Mouse (Mus musculus) hindbrain, embryonic 12.5 days (tissue): ENCODE results near the gene Olfr523. TPM values are rescaled to one million over a fixed set of nuclear protein-coding genes. Genes with fewer than 3 reads are reported as not detected.

ENCODE experiments used
- ATAC-seq: fragments of 200-750 bp; cut with Nextera tagmentation; 2 replicates; pipeline ENCODE4 v1.8.0; 2017; ENCODE audit warnings: moderate TSS enrichment; ENCODE audit not compliant: low FRiP score
- H3K27ac ChIP-seq: fragments of 300-500 bp; sonication (generic); 2 replicates; pipeline ENCODE4 v1.5.1; 2016; ENCODE audit warnings: mild to moderate bottlenecking
- H3K27me3 ChIP-seq: fragments of 300-500 bp; sonication (generic); 2 replicates; pipeline ENCODE4 v1.6.1; 2016; ENCODE audit warnings: mild to moderate bottlenecking
- H3K36me3 ChIP-seq: fragments of 300-500 bp; sonication (generic); 2 replicates; pipeline ENCODE4 v1.6.1; 2016; ENCODE audit warnings: mild to moderate bottlenecking
- H3K4me1 ChIP-seq: fragments of 300-500 bp; sonication (generic); 2 replicates; pipeline ENCODE4 v1.6.1; 2016
- H3K4me2 ChIP-seq: fragments of 300-500 bp; sonication (generic); replicated peaks from 2 replicates; pipeline ENCODE4 v1.6.1; 2016; ENCODE audit warnings: mild to moderate bottlenecking
- H3K4me3 ChIP-seq: fragments of 300-500 bp; sonication (generic); 2 replicates; pipeline ENCODE4 v1.5.1; 2016; ENCODE audit warnings: mild to moderate bottlenecking
- H3K9ac ChIP-seq: fragments of 300-500 bp; sonication (generic); 2 replicates; pipeline ENCODE4 v1.6.1; 2016; ENCODE audit warnings: mild to moderate bottlenecking, moderate library complexity
- H3K9me3 ChIP-seq: fragments of 300-500 bp; sonication (generic); replicated peaks from 2 replicates; pipeline ENCODE4 v1.6.1; 2016; ENCODE audit warnings: mild to moderate bottlenecking
- WGBS: fragments of 180-500 bp; shearing (Covaris S2); methylation state at CpG from one replicate; pipeline ENCODE4 v1.1.7; 2016; 5-methylcytosine and 5-hydroxymethylcytosine counted together
- polyA plus RNA-seq: library from polyadenylated mRNA; unstranded; fragments of >200 nt; fragmentation: Nextera tagmentation; extraction: Ambion mirVana; gene quantifications from 2 replicates; pipeline ENCODE4 v1.2.1, GENCODE M21; 2016

The Olfr523 gene
- polyA plus RNA-seq, 1 experiment from 2014 or later = not detected

DNA sequence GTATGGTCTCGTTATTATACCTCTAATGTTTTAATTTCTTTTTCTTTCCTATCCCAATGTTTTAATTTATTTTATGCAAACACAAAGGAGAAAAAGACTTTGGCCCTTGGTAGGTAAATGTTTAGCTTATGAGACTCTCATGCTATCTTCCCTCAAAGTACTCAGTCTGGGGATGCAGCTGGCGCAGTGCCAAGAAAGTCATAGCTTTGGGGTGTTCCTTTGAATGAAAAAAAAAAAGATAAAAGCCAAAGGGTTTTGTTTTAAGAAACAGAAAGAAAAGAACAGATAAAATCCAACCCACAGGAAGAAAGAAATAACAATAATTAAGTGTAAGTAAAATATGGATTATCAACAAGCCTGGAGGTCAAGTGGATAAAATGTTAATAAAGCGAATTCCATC is 35.7 kb downstream of the Olfr523 start:
- Histone ChIP-seq H3K4me3 (no peak overlapping the region), H3K4me2 (no peak overlapping the region), H3K27ac (no peak overlapping the region), H3K4me1 (no peaks in the 10 kb centered on the region), H3K36me3 (no peaks in the 10 kb centered on the region), H3K9me3 (no peaks in the 10 kb centered on the region), H3K9ac (no peak overlapping the region), H3K27me3 (no peaks in the 10 kb centered on the region)
- 89% methylated on average over 3 of the region's 3 CpGs for WGBS
- no peak for ATAC-seq

GRCm38 (mm10) chr7:140213841-140214240 is 40.8 kb downstream of the Olfr523 start:
- no peaks in the 10 kb centered on the region for H3K9me3 ChIP-seq
- H3K9ac ChIP-seq = no peak overlapping the region
- no peaks in the 10 kb centered on the region for H3K27me3 ChIP-seq
- no peaks in the 10 kb centered on the region for H3K4me1 ChIP-seq
- no peaks in the 10 kb centered on the region for H3K36me3 ChIP-seq
- WGBS = 83% methylated on average over 5 of the region's 5 CpGs
- H3K4me3 ChIP-seq = no peak overlapping the region
- no peak overlapping the region for H3K4me2 ChIP-seq
- no peak overlapping the region for H3K27ac ChIP-seq
- no peak for ATAC-seq

- Histone ChIP-seq H3K9me3 (no peaks in the 10 kb centered on the region), H3K27ac (no peak within 1 kb of the TSS), H3K4me2 (no peak within 1 kb of the TSS), H3K36me3 (no peaks in the 10 kb centered on the region), H3K4me3 (no peak within 1 kb of the TSS), H3K9ac (no peak within 1 kb of the TSS), H3K4me1 (no peaks in the 10 kb centered on the region), H3K27me3 (no peaks in the 10 kb centered on the region)
- WGBS = 89% methylated on average over 2 of the region's 2 CpGs
- no peak for ATAC-seq
Observed at GRCm38 (mm10) chr7:140217967-140218366, 45.0 kb downstream of the Olfr523 start, which contains the start of gene Cd163l1. Gene Cd163l1, plus strand, starts transcription at chr7:140218267.

DNA sequence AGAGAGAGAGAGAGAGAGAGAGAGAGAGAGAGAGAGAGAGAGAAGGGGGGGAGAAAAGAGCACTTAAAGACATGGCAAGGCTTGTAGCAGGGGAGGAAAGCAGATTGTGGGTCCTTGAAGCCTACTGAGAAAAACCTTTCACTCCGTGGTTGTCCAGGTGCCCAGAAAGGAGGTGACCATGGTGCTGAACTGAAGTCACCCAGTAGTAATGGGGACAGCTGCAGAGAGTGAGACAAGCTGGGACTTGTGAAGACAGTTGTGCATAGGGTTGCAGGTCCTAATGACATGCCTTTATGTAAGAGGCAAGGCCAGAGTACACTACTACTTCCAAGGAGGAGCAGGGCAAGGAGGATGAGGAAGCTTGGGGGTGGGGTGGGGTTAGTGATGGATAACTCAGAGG is 46.3 kb downstream of the Olfr523 start:
- no peak overlapping the region for H3K4me3 ChIP-seq
- no peak overlapping the region for H3K4me2 ChIP-seq
- H3K27me3 ChIP-seq = no peaks in the 10 kb centered on the region
- no peaks in the 10 kb centered on the region for H3K4me1 ChIP-seq
- H3K9me3 ChIP-seq = no peaks in the 10 kb centered on the region
- ATAC-seq = no peak
- H3K27ac ChIP-seq = no peak overlapping the region
- 19% methylated on average over 1 of the region's 1 CpGs for WGBS
- no peak overlapping the region for H3K9ac ChIP-seq
- H3K36me3 ChIP-seq = no peaks in the 10 kb centered on the region

DNA sequence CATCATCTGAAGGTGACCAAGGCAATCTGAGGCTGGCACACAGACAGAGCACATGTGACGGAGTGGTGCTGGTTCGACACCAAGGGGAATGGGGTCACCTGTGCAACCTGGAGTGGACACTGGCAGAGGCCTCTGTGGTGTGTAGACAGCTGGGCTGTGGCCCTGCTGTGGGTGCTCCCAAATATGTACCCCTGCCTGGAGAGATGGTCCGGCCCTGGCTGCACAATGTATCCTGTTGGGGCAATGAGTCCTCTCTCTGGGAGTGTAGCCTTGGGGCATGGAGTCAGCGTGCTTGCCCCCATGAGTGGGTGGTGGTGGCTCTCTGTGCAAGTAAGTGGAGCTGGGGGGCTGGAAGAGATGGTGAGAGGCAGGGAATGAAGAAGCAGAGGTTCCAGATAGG is 47.4 kb downstream of the Olfr523 start:
- Histone ChIP-seq H3K9ac (no peak overlapping the region), H3K27ac (no peak overlapping the region), H3K27me3 (no peaks in the 10 kb centered on the region), H3K9me3 (no peaks in the 10 kb centered on the region), H3K4me2 (no peak overlapping the region), H3K36me3 (no peaks in the 10 kb centered on the region), H3K4me3 (no peak overlapping the region), H3K4me1 (no peaks in the 10 kb centered on the region)
- 78% methylated on average over 4 of the region's 4 CpGs for WGBS
- ATAC-seq = no peak

GRCm38 (mm10) chr7:140224209-140224608 is 51.2 kb downstream of the Olfr523 start:
- Histone ChIP-seq H3K4me2 (no peak overlapping the region), H3K4me1 (no peaks in the 10 kb centered on the region), H3K9ac (no peak overlapping the region), H3K27ac (no peak overlapping the region), H3K9me3 (no peaks in the 10 kb centered on the region), H3K36me3 (no peaks in the 10 kb centered on the region), H3K27me3 (no peaks in the 10 kb centered on the region), H3K4me3 (no peak overlapping the region)
- WGBS = 87% methylated on average over 13 of the region's 13 CpGs
- no peak for ATAC-seq

Other genes with a start within 250 kb of the Olfr523 start
- not detected in 2 replicates for gene Utf1, start 229.4 kb upstream of the Olfr523 start, polyA plus RNA-seq
- 0.77 and 1.2 TPM in 2 replicates for gene 6430531B16Rik, start 194.5 kb upstream of the Olfr523 start, polyA plus RNA-seq
- gene Adam8, start 180.7 kb upstream of the Olfr523 start, polyA plus RNA-seq = 3.4 and 3.5 TPM in 2 replicates
- 45.6 and 45.9 TPM in 2 replicates for gene Zfp511, start 136.8 kb upstream of the Olfr523 start, polyA plus RNA-seq
- gene Tubgcp2, start 136.5 kb upstream of the Olfr523 start, polyA plus RNA-seq = 65.8 and 70.6 TPM in 2 replicates
- 54.7 and 69.1 TPM in 2 replicates for gene Msx3, start 124.1 kb upstream of the Olfr523 start, polyA plus RNA-seq
- gene Caly, start 90.7 kb upstream of the Olfr523 start, polyA plus RNA-seq = 24.8 and 25.1 TPM in 2 replicates
- gene Prap1, start 79.8 kb upstream of the Olfr523 start, polyA plus RNA-seq = not detected in 2 replicates
- 21.8 and 24.7 TPM in 2 replicates for gene Fuom, start 70.8 kb upstream of the Olfr523 start, polyA plus RNA-seq
- 12.9 and 18.1 TPM in 2 replicates for gene Paox, start 57.4 kb upstream of the Olfr523 start, polyA plus RNA-seq
- gene Echs1, start 56.7 kb upstream of the Olfr523 start, polyA plus RNA-seq = 134 and 148 TPM in 2 replicates
- 24.5 and 25.7 TPM in 2 replicates for gene Mtg1, start 35.7 kb upstream of the Olfr523 start, polyA plus RNA-seq
- 3.3 and 4.6 TPM in 2 replicates for gene Sprn, start 18.3 kb upstream of the Olfr523 start, polyA plus RNA-seq
- gene Olfr522, start 8.5 kb upstream of the Olfr523 start, polyA plus RNA-seq = not detected in 2 replicates
- gene Olfr524, start 32.7 kb downstream of the Olfr523 start, polyA plus RNA-seq = not detected in 2 replicates
- gene Cd163l1, start 45.0 kb downstream of the Olfr523 start, polyA plus RNA-seq = not detected in 2 replicates
- not detected in 2 replicates for gene 5830411N06Rik, start 74.1 kb downstream of the Olfr523 start, polyA plus RNA-seq
- not detected in 2 replicates for gene Olfr525, start 147.6 kb downstream of the Olfr523 start, polyA plus RNA-seq
- gene Olfr527, start 160.8 kb downstream of the Olfr523 start, polyA plus RNA-seq = not detected in 2 replicates
- gene Olfr60, start 188.5 kb downstream of the Olfr523 start, polyA plus RNA-seq = not detected in 2 replicates
- gene Olfr530, start 203.1 kb downstream of the Olfr523 start, polyA plus RNA-seq = not detected in 2 replicates
- gene Olfr531, start 229.7 kb downstream of the Olfr523 start, polyA plus RNA-seq = not detected in 2 replicates
- not detected in 2 replicates for gene Olfr532, start 248.4 kb downstream of the Olfr523 start, polyA plus RNA-seq